19 mouse cellular contexts compared by ENCODE assay signal in the genomic region with DNA sequence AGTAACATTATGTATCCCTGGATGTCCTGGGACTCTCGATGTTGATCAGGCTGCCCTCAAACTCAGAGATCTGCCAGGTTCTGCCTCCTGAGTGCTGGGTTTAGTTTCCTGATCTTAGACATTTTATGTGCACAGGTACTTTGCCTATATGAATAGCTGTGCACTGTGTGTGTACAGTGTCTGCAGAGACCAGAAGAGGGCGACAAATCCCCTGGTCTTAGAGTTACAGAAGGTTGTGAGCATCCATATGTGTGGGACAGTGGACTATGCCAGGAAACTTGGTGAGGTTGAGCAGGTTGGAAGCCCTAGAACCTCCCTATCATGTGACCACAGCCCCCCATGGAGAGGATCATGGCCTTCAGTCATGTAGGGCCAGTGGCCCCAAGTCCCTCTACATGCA. TPM values are rescaled to one million over a fixed set of nuclear protein-coding genes. Genes with fewer than 3 reads are reported as not detected.
DNase-seq lines count a peak whose midpoint lies in the region; ATAC-seq and TF ChIP-seq lines count a peak whose summit lies in the region.
"Had no signal": no experiment of that assay in that cellular context is flagged by ENCODE, and none has a peak within 500 bp of the region (broad histone marks: within the 10 kb centered on the region; RNA-seq: fewer than 3 reads in every experiment).

No protein-coding gene starts in this region.

- H3K4me3 ChIP-seq in hindbrain, postnatal 0 days (ENCODE audit: low read length): no peak overlapping the region
- no peak overlapping the region for H3K4me3 ChIP-seq in hindbrain, embryonic 13.5 days
- H3K4me3 ChIP-seq in midbrain, postnatal 0 days (ENCODE audit: low read depth, low read length): no peak overlapping the region
- H3K4me3 ChIP-seq in midbrain, embryonic 16.5 days (ENCODE audit: low read depth, low read length): no peak overlapping the region
- no peak overlapping the region for H3K4me3 ChIP-seq in lung, adult 2 months (replicated peaks; ENCODE audit: extremely low read depth, low read depth, low read length)
- H3K4me3 ChIP-seq: heart, embryonic 10.5 days; neural tube, embryonic 15.5 days had no signal

- no peaks in the 10 kb centered on the region for H3K9me3 ChIP-seq in hindbrain, postnatal 0 days (ENCODE audit: low read length)
- H3K9me3 ChIP-seq in hindbrain, embryonic 13.5 days: no peaks in the 10 kb centered on the region
- H3K9me3 ChIP-seq in midbrain, postnatal 0 days (ENCODE audit: low read length): no peaks in the 10 kb centered on the region
- H3K9me3 ChIP-seq in midbrain, embryonic 16.5 days (replicated peaks; ENCODE audit: control insufficient read depth, low read length, poor library complexity, severe bottlenecking): no peaks in the 10 kb centered on the region
- H3K9me3 ChIP-seq: heart, embryonic 10.5 days; neural tube, embryonic 15.5 days had no signal

- TF ChIP-seq CTCF in hindbrain, postnatal 0 days (IDR thresholded peaks at IDR 0.05; ENCODE audit: low read depth): peak; percentile 21; the same call in 1 of the 2 replicates
- TF ChIP-seq CTCF in midbrain, postnatal 0 days (IDR thresholded peaks at IDR 0.05): peak; percentile 34
- TF ChIP-seq CTCF in lung, adult 2 months (IDR thresholded peaks at IDR 0.05; ENCODE audit: insufficient read depth, low read length): no peak

- no peak for DNase-seq in hindbrain, postnatal 0 days (ENCODE audit: low spot score)
- DNase-seq in midbrain, postnatal 0 days (ENCODE audit: low spot score): no peak
- no peak for DNase-seq in right cerebral cortex, postnatal 10 days (ENCODE audit: low spot score in 2 of 2)
- no peak for DNase-seq in right cerebral cortex, postnatal 25 days
- no peak for DNase-seq in lung, adult 2 months
- DNase-seq: cerebellum, adult 11 months; cerebellum, postnatal 36 days; gastrocnemius, postnatal 14 days; heart, postnatal 36 days; kidney, postnatal 14 days; left cerebral cortex, postnatal 4 days; lung, adult 18-20 months; retina, postnatal 1 day had no signal

- 74% methylated on average over 2 of the region's 2 CpGs for WGBS in hindbrain, postnatal 0 days
- 76% methylated on average over 2 of the region's 2 CpGs for WGBS in hindbrain, embryonic 13.5 days
- 76% methylated on average over 2 of the region's 2 CpGs for WGBS in midbrain, postnatal 0 days
- WGBS in midbrain, embryonic 16.5 days: 72% methylated on average over 2 of the region's 2 CpGs
- WGBS in lung, adult 2 months: 68% methylated on average over 2 of the region's 2 CpGs

- H3K27me3 ChIP-seq in hindbrain, postnatal 0 days (ENCODE audit: insufficient read depth, low read length): no peaks in the 10 kb centered on the region
- no peaks in the 10 kb centered on the region for H3K27me3 ChIP-seq in hindbrain, embryonic 13.5 days
- no peaks in the 10 kb centered on the region for H3K27me3 ChIP-seq in midbrain, postnatal 0 days (ENCODE audit: insufficient read depth, low read length)
- H3K27me3 ChIP-seq in midbrain, embryonic 16.5 days (ENCODE audit: control insufficient read depth, insufficient read depth, low read depth, low read length): no peaks in the 10 kb centered on the region
- H3K27me3 ChIP-seq: neural tube, embryonic 15.5 days; Patski had no signal

- H3K4me2 ChIP-seq in hindbrain, postnatal 0 days (ENCODE audit: low read depth, low read length): no peak overlapping the region
- no peak overlapping the region for H3K4me2 ChIP-seq in hindbrain, embryonic 13.5 days
- no peak overlapping the region for H3K4me2 ChIP-seq in midbrain, postnatal 0 days (ENCODE audit: low read depth, low read length, poor library complexity, severe bottlenecking)
- H3K4me2 ChIP-seq in midbrain, embryonic 16.5 days (ENCODE audit: low read length): no peak overlapping the region
- H3K4me2 ChIP-seq: neural tube, embryonic 15.5 days had no signal

- no peaks in the 10 kb centered on the region for H3K4me1 ChIP-seq in hindbrain, postnatal 0 days (ENCODE audit: insufficient read depth, low read length)
- H3K4me1 ChIP-seq in hindbrain, embryonic 13.5 days (replicated peaks): 0 out of 2 replicates have a peak, but pooled peaks cover 6% of the 10 kb centered on the region
- no peaks in the 10 kb centered on the region for H3K4me1 ChIP-seq in midbrain, postnatal 0 days (ENCODE audit: insufficient read depth, low read length)
- no peaks in the 10 kb centered on the region for H3K4me1 ChIP-seq in midbrain, embryonic 16.5 days (ENCODE audit: control insufficient read depth, insufficient read depth, low read length)
- H3K4me1 ChIP-seq in lung, adult 2 months (ENCODE audit: control insufficient read depth, insufficient read depth, low read length): no peaks in the 10 kb centered on the region

- no peaks in the 10 kb centered on the region for H3K36me3 ChIP-seq in hindbrain, postnatal 0 days (ENCODE audit: insufficient read depth, low read length)
- no peaks in the 10 kb centered on the region for H3K36me3 ChIP-seq in hindbrain, embryonic 13.5 days
- no peaks in the 10 kb centered on the region for H3K36me3 ChIP-seq in midbrain, postnatal 0 days (ENCODE audit: insufficient read depth, low read length)
- no peaks in the 10 kb centered on the region for H3K36me3 ChIP-seq in midbrain, embryonic 16.5 days (ENCODE audit: control insufficient read depth, insufficient read depth, low read length)
- H3K36me3 ChIP-seq: heart, embryonic 10.5 days; neural tube, embryonic 15.5 days had no signal

- no peak overlapping the region for H3K27ac ChIP-seq in hindbrain, postnatal 0 days
- no peak overlapping the region for H3K27ac ChIP-seq in hindbrain, embryonic 13.5 days
- no peak overlapping the region for H3K27ac ChIP-seq in midbrain, postnatal 0 days (ENCODE audit: low read depth, low read length)
- H3K27ac ChIP-seq in midbrain, embryonic 16.5 days (ENCODE audit: low read length): no peak overlapping the region
- H3K27ac ChIP-seq: heart, embryonic 10.5 days; neural tube, embryonic 15.5 days had no signal

- TF ChIP-seq POLR2A in lung, adult 2 months (IDR thresholded peaks at IDR 0.05; ENCODE audit: borderline replicate concordance, extremely low read depth, low read depth, low read length): no peak

- H3K9ac ChIP-seq in hindbrain, postnatal 0 days (replicated peaks; ENCODE audit: low read length): no peak overlapping the region
- H3K9ac ChIP-seq in hindbrain, embryonic 13.5 days: no peak overlapping the region
- H3K9ac ChIP-seq in midbrain, postnatal 0 days (replicated peaks; ENCODE audit: low read length, poor library complexity, severe bottlenecking): no peak overlapping the region
- H3K9ac ChIP-seq in midbrain, embryonic 16.5 days (ENCODE audit: low read depth, low read length): no peak overlapping the region
- H3K9ac ChIP-seq: neural tube, embryonic 15.5 days had no signal

- no peak for ATAC-seq in hindbrain, postnatal 0 days
- ATAC-seq in hindbrain, embryonic 13.5 days (ENCODE audit: low FRiP score): no peak
- ATAC-seq in midbrain, postnatal 0 days (ENCODE audit: low FRiP score): no peak
- ATAC-seq in midbrain, embryonic 16.5 days: no peak
- 0 out of 2 replicates have a peak, but pooled peaks have one; percentile 22 for ATAC-seq in common myeloid progenitor, adult 5-6 weeks (replicated peaks; ENCODE audit: low read depth, poor library complexity, severe bottlenecking)
- ATAC-seq: Patski had no signal

RNA-seq across cellular contexts. Expression of a gene that starts 24.7 kb away (rescaled TPM):
- total RNA-seq in hindbrain, postnatal 0 days (2014; rRNA removed): 34.0 and 39.6 TPM in 2 replicates
- 20.5 and 20.7 TPM in 2 replicates for polyA plus RNA-seq in hindbrain, postnatal 0 days (2015; fragmentation: Nextera tagmentation; extraction: Ambion mirVana)
- 13.0 and 14.9 TPM in 2 replicates for polyA plus RNA-seq in hindbrain, embryonic 13.5 days (2015; fragmentation: Nextera tagmentation; extraction: Ambion mirVana)
- 25.0 and 27.5 TPM in 2 replicates for total RNA-seq in midbrain, postnatal 0 days (2014; rRNA removed)
- 11.6 and 12.8 TPM in 2 replicates for polyA plus RNA-seq in midbrain, postnatal 0 days (2015; fragmentation: Nextera tagmentation; extraction: Ambion mirVana)
- polyA plus RNA-seq in midbrain, embryonic 16.5 days (2015; fragmentation: Nextera tagmentation; extraction: Ambion mirVana): 8.0 and 9.9 TPM in 2 replicates
- total RNA-seq in common myeloid progenitor, adult 5-6 weeks (2017): 33.6 and 33.9 TPM in 2 replicates
- polyA plus RNA-seq in lung, adult 2 months (2012; rRNA removed): 11.7 and 12.2 TPM in 2 replicates

RNA-seq across cellular contexts. Expression of a gene that starts 51.2 kb away (rescaled TPM):
- total RNA-seq in hindbrain, postnatal 0 days (2014; rRNA removed): 13.4 and 24.0 TPM in 2 replicates
- polyA plus RNA-seq in hindbrain, postnatal 0 days (2015; fragmentation: Nextera tagmentation; extraction: Ambion mirVana): 6.4 and 6.6 TPM in 2 replicates
- 14.1 and 14.4 TPM in 2 replicates for polyA plus RNA-seq in hindbrain, embryonic 13.5 days (2015; fragmentation: Nextera tagmentation; extraction: Ambion mirVana)
- total RNA-seq in midbrain, postnatal 0 days (2014; rRNA removed): 16.7 and 24.5 TPM in 2 replicates
- 5.9 and 6.3 TPM in 2 replicates for polyA plus RNA-seq in midbrain, postnatal 0 days (2015; fragmentation: Nextera tagmentation; extraction: Ambion mirVana)
- 10.3 and 12.2 TPM in 2 replicates for polyA plus RNA-seq in midbrain, embryonic 16.5 days (2015; fragmentation: Nextera tagmentation; extraction: Ambion mirVana)
- total RNA-seq in common myeloid progenitor, adult 5-6 weeks (2017): 32.5 and 39.7 TPM in 2 replicates
- polyA plus RNA-seq in lung, adult 2 months (2012; rRNA removed): 8.7 and 12.3 TPM in 2 replicates
